Mouse (Mus musculus) bone marrow macrophage, adult 2 months (primary cell): Measurements from ENCODE around the gene Ddc. TPM values are rescaled to one million over a fixed set of nuclear protein-coding genes. Genes with fewer than 3 reads are reported as not detected.

Source experiments
- H3K27ac ChIP-seq: 2 replicates; pipeline ENCODE4 v1.5.1; 2012; ENCODE audit warnings: low read depth, low read length; ENCODE audit not compliant: insufficient read depth
- H3K4me1 ChIP-seq: 2 replicates; pipeline ENCODE4 v1.6.1; 2012; ENCODE audit warnings: low read length; ENCODE audit not compliant: control insufficient read depth, insufficient read depth
- H3K4me3 ChIP-seq: 2 replicates; pipeline ENCODE4 v1.5.1; 2012; ENCODE audit warnings: mild to moderate bottlenecking, low read length, moderate library complexity; ENCODE audit not compliant: insufficient read depth
- CTCF ChIP-seq: IDR thresholded peaks from 2 replicates; pipeline ENCODE4 v1.5.1; 2012; ENCODE audit warnings: low read depth, mild to moderate bottlenecking, low read length, moderate library complexity
- POLR2A ChIP-seq: IDR thresholded peaks from 2 replicates; pipeline ENCODE4 v1.6.1; 2012; ENCODE audit warnings: mild to moderate bottlenecking, low read depth, low read length, borderline replicate concordance
- polyA plus RNA-seq: library from polyadenylated mRNA; stranded (reverse); fragments of >200 nt; gene quantifications from 2 replicates; pipeline ENCODE4 v1.2.4, GENCODE M21; 2012; ENCODE audit not compliant: missing spikeins, insufficient read depth, insufficient read length

The Ddc gene
- polyA plus RNA-seq, 1 experiment: not detected

GRCm38 (mm10) chr11:11849513-11850311 is 48.2 kb downstream of the Ddc start:
- H3K27ac ChIP-seq: no peak overlapping the region
- no peak overlapping the region for H3K4me3 ChIP-seq
- TF ChIP-seq CTCF (no peak), POLR2A (no peak)
- H3K4me1 ChIP-seq: no peaks in the 10 kb centered on the region

- no peaks in the 10 kb centered on the region for H3K4me1 ChIP-seq
- no peak overlapping the region for H3K4me3 ChIP-seq
- no peak overlapping the region for H3K27ac ChIP-seq
- no peak for TF ChIP-seq CTCF
- TF ChIP-seq POLR2A: no peak
These were observed 49.5 kb downstream of the Ddc start for GRCm38 (mm10) chr11:11848467-11848866.

- Histone ChIP-seq H3K4me3 (no peak overlapping the region), H3K27ac (no peak overlapping the region), H3K4me1 (no peaks in the 10 kb centered on the region)
- TF ChIP-seq CTCF: no peak
- no peak for TF ChIP-seq POLR2A
These were observed 52.9 kb downstream of the Ddc start for GRCm38 (mm10) chr11:11845044-11845443.

GRCm38 (mm10) chr11:11844367-11844971 is 53.5 kb downstream of the Ddc start:
- H3K4me3 ChIP-seq: no peak overlapping the region
- TF ChIP-seq CTCF: no peak
- TF ChIP-seq POLR2A: no peak
- no peak overlapping the region for H3K27ac ChIP-seq
- H3K4me1 ChIP-seq: no peaks in the 10 kb centered on the region

- Histone ChIP-seq H3K4me1 (no peaks in the 10 kb centered on the region), H3K27ac (no peak overlapping the region)
- TF ChIP-seq CTCF: no peak
- no peak for TF ChIP-seq POLR2A
These were observed 56.4 kb downstream of the Ddc start for GRCm38 (mm10) chr11:11841590-11841989.

GRCm38 (mm10) chr11:11840746-11841145 is 57.2 kb downstream of the Ddc start:
- TF ChIP-seq CTCF: no peak
- no peak for TF ChIP-seq POLR2A
- H3K27ac ChIP-seq: no peak overlapping the region
- no peak overlapping the region for H3K4me3 ChIP-seq
- no peaks in the 10 kb centered on the region for H3K4me1 ChIP-seq

More at GRCm38 (mm10) chr11:11841590-11841989, 56.4 kb downstream of the Ddc start:
- H3K4me3 ChIP-seq: no peak overlapping the region

- no peak for TF ChIP-seq POLR2A
- TF ChIP-seq CTCF: no peak
- H3K27ac ChIP-seq: no peak overlapping the region
- H3K4me3 ChIP-seq: no peak overlapping the region
- no peaks in the 10 kb centered on the region for H3K4me1 ChIP-seq
These were observed 58.1 kb downstream of the Ddc start for GRCm38 (mm10) chr11:11839874-11840273.

- Histone ChIP-seq H3K27ac (no peak overlapping the region), H3K4me3 (no peak overlapping the region), H3K4me1 (no peaks in the 10 kb centered on the region)
- no peak for TF ChIP-seq CTCF
- no peak for TF ChIP-seq POLR2A
These were observed 60.6 kb downstream of the Ddc start for GRCm38 (mm10) chr11:11837384-11837783.

GRCm38 (mm10) chr11:11836713-11837370 is 61.1 kb downstream of the Ddc start:
- TF ChIP-seq POLR2A (no peak), CTCF (no peak)
- Histone ChIP-seq H3K27ac (no peak overlapping the region), H3K4me3 (no peak overlapping the region), H3K4me1 (no peaks in the 10 kb centered on the region)

- H3K27ac ChIP-seq: no peak overlapping the region
- H3K4me1 ChIP-seq: no peaks in the 10 kb centered on the region
- no peak for TF ChIP-seq POLR2A
- TF ChIP-seq CTCF: no peak
- H3K4me3 ChIP-seq: no peak overlapping the region
These were observed 61.7 kb downstream of the Ddc start for GRCm38 (mm10) chr11:11836262-11836661.
